Mouse (Mus musculus) embryo, embryonic 11 days (tissue): ENCODE results near the gene Slc38a7.
"Not testable (repeated sequence)": the region's sequence is repeated elsewhere in the genome, so short reads cannot be mapped to it uniquely, and the experiment has no call there.

Experiments used
- DNase-seq: peaks from one replicate; pipeline ENCODE4 v3.0.0-alpha.2; 2015

Slc38a7 gene

DNA sequence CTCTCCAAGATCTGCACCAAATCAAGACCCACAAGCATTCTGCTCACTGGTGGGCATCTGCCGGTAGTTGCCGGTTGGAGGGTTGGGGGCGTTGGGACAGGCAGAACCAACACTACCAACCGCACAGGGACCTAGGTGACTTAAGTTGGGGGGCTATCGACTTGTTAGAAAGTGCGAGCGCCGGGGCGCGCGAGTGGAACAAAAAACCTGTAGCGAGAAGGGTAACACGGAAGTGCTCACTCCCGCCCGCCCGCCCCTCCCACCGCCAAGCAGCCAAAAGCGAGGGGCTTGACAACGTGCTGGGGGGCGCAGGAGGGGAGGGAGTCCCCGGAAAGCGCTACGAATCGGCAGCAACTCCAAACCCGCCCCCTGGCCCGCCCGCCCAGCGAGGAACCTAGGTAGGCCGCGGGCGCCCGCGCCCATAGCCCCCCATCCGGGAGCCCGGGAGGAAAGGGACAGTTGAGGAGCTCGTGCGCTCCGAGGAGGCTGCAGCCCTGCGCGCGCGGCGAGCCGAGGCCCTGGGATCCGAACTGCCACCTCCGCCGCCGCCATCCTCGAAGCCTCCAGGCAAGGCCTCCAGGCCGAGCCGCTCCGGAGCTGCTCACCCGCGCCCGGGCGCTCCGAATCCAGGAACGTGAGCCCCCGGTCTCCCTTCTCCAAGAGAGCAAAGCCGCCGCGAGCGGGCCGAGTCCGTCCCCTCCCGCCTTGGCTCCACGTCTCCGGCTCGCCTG, 46.7 kb downstream of the Slc38a7 start:
- DNase-seq = peak; percentile 51

DNA sequence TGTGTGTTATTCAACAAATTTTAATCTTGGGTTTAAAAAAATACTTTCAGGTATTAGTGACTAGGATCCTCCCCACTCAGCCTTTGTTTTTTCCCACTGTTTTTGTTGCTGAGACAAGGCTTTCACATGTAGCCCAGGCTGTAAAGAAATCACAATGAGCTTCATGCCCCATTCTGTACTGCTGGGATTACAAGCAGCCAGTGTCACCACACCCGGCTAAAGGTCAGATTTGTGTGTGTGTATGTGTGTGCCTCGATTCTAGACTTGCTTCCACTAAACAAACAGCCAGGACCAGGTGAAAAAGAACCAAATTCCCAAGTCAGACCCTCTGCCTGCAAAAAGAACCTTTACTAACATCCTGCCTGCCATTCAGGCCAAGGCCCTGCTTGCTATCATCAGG, 47.9 kb downstream of the Slc38a7 start:
- DNase-seq = no peak

DNA sequence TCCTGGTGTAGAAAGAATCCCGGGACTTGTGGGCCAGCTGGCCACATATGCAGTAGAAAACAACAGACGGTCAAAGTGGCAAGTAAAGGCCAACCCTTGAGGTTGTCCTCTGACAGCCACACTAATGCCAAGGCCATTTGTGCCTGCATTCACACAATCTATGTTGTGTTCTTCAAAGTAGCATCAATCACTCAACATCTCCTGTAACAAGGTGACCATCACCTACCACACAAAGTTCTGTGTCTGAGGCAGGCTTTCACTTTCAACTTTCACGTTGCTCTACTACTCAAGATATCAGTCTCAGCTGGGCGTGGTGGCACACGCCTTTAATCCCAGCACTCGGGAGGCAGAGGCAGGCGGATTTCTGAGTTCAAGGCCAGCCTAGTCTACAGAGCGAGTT, 51.1 kb downstream of the Slc38a7 start:
- DNase-seq = no peak

DNA sequence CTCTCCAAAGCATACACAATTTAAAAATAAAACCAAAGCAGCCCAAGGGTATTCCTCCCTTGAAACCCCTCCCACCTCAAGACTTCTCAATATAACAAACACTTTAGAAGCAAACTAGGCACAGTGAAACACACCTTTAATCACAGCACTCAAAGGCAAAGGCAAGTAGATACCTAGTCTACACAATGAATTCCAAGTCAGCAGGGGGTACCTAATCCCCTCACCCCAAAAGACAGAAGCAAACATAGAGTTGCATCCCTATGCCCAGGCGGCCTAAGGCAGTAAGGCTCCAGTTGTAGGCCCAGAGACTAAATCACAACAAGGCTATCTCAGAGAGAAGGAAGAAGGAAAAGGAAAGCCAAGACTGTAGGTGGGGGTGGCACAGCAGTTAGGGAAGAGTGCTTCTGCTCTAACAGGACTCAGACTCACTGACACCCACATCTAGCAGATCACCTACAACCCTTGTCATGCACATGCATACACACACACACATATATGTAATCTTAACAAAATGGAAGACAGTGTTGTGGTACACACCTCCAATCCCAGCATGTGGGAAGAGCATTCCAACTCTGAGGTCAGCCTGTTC, 51.8 kb downstream of the Slc38a7 start:
- DNase-seq = no peak

DNA sequence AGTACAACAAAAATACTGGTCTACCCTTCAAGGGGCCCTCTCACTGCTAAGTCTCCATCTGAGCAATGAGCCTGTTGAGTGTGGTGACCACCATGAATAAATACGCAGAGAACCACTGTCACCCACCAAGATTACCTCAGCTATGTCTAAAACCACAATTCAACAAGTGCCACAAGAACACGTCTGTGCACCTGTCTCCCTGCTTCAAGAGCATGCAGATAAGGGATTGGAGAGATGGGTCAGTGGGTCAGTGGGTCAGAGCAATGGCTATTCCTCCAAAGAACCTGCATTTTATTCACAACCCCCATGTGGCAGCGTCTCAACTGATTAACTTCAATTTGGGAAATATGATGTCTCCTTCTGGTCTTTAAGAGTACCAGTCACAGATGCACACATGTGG, 53.0 kb downstream of the Slc38a7 start:
- no peak for DNase-seq

DNA sequence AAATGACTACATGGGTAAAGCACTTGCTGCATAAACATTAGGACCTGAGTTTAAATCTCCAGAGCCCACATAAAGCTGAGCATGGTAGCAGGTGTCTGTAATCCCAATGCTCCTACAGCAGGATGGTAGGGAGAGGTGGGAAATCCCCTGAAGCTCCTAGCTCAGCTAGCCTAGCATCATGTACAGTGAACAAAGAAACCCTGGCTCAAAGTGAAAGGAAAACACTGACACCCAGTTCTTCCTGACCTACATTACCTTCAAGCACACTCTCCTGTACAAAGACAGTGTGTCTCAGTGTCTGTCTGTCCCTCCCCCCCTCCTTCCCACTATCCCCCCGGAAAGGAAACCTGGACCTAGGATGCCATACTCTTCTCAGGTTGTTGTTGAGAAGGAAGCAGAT, 53.4 kb downstream of the Slc38a7 start:
- DNase-seq = no peak

DNA sequence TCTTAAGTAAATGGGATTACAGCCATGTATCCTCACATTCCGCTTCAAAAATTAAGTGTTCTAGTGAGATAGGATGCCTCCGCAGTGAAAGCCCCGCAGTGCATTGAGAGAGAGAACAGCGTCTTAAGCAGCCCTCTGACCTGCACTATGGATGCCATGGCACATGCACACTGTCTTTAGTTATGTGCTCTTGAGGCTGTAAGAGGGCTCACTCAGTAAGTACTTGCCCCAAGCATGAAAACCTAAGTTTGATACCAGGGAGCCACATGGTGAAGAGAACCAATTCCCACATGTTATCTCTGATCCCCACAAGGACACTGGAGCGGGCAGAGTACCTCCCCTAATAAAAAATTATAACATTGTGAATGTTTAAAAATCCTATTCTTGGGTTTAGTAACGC, 54.2 kb downstream of the Slc38a7 start:
- no peak for DNase-seq

DNA sequence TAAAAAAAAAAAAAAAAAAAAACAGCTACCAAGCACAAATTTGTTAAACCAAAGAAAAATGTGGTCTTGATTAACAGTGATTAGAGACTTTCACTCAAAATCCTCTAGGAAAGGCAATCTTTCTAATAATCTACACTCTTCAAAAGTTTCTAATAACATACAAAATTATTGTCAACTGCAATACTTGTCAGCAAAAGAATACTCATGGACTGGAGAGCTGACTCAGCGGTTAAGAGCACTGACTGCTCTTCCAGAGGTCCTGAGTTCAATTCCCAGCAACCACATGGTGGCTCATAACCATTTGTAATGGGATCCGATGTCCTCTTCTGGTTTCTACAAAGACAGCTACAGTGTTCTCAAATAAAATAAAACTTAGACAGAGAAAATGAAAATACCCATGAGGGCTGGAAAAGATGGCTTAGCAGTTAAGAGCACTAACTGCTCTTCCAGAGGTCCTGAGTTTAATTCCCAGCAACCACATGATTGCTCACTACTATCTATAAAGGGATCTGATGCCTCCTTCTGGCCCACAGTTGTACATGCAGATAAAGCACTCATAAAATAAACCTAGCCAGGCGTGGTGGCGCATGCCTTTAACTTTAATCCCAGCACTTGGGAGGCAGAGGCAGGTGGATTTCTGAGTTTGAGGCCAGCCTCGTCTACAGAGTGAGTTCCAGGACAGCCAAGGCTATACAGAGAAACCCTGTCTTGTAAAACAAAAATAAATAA, 57.8 kb downstream of the Slc38a7 start:
- DNase-seq = not testable (repeated sequence)
